Mouse (Mus musculus) CH12.LX (cell line): ENCODE results near the gene Srgap3.

ENCODE experiments used
- CHD2 ChIP-seq: IDR thresholded peaks from 2 replicates; pipeline ENCODE4 v1.6.1; 2011; ENCODE audit warnings: low read length, improper control_type of control experiment
- ELF1 ChIP-seq: IDR thresholded peaks from 2 replicates; pipeline ENCODE4 v1.6.1; 2014; ENCODE audit warnings: low read depth, mild to moderate bottlenecking, inconsistent platforms, low read length, improper control_type of control experiment
- EP300 ChIP-seq: IDR thresholded peaks from 2 replicates; pipeline ENCODE4 v1.6.1; 2011; ENCODE audit warnings: low read length, improper control_type of control experiment
- ETS1 ChIP-seq: conservative IDR thresholded peaks from 2 replicates; pipeline ENCODE4 v1.6.1; 2012; ENCODE audit warnings: low read depth, mild to moderate bottlenecking, inconsistent platforms, low read length, improper control_type of control experiment, moderate library complexity
- KAT2A ChIP-seq: IDR thresholded peaks from 2 replicates; pipeline ENCODE4 v1.6.1; 2012; ENCODE audit warnings: low read length, improper control_type of control experiment, inconsistent platforms; ENCODE audit not compliant: insufficient replicate concordance
- MAX ChIP-seq: IDR thresholded peaks from 2 replicates; pipeline ENCODE4 v1.6.1; 2011; ENCODE audit warnings: low read length, improper control_type of control experiment
- POLR2A ChIP-seq: IDR thresholded peaks from 2 replicates; pipeline ENCODE4 v1.6.1; 2011; ENCODE audit warnings: low read depth, mild to moderate bottlenecking, improper control_type of control experiment, low read length
- UBTF ChIP-seq: IDR thresholded peaks from 2 replicates; pipeline ENCODE4 v1.6.1; 2012; ENCODE audit warnings: low read depth, mild to moderate bottlenecking, inconsistent platforms, low read length, improper control_type of control experiment, moderate library complexity
- USF1 ChIP-seq: IDR thresholded peaks from 2 replicates; pipeline ENCODE4 v1.6.1; 2014; ENCODE audit warnings: low read depth, mild to moderate bottlenecking, inconsistent platforms, low read length, improper control_type of control experiment

DNA sequence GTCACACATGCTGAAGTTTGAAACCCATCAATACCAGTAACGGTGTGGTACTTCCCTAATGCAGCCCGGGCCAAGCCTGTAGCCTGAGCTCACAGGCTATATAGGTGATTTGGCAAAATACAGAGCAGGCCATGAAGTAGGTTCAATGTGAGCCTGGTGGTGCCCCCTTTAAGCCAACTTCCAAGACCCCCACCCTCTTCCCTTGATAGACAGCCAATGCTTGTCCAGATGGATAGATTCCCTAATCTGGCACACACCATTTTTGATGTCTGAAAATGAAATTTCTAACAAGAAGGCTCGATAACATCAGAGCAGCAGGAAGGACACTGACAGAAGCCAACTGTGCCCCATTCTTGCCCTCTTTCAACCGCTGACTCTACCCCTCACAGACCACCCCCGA lies 47.8 kb downstream of the Srgap3 start:
- TF ChIP-seq ELF1 (no peak), MAX (no peak), EP300 (no peak), CHD2 (no peak), ETS1 (no peak), USF1 (no peak), UBTF (no peak), POLR2A (no peak), KAT2A (no peak)
